Mouse (Mus musculus) testis, adult 2 months (tissue): ENCODE results near the gene Phf3. TPM values are rescaled to one million over a fixed set of nuclear protein-coding genes. Genes with fewer than 3 reads are reported as not detected.

Source experiments
- H3K27ac ChIP-seq: fragments of 200-500 bp; 2 replicates; pipeline ENCODE4 v1.5.1; 2012; ENCODE audit warnings: low read depth, low read length; ENCODE audit not compliant: control insufficient read depth, insufficient read depth
- H3K27me3 ChIP-seq: fragments of 200-500 bp; 2 replicates; pipeline ENCODE4 v1.6.1; 2012; ENCODE audit warnings: mild to moderate bottlenecking, low read length, moderate library complexity; ENCODE audit not compliant: control insufficient read depth, insufficient read depth
- H3K36me3 ChIP-seq: fragments of 200-500 bp; 2 replicates; pipeline ENCODE4 v1.6.1; 2012; ENCODE audit warnings: mild to moderate bottlenecking, low read length; ENCODE audit not compliant: control insufficient read depth, insufficient read depth
- H3K4me1 ChIP-seq: fragments of 200-500 bp; 2 replicates; pipeline ENCODE4 v1.6.1; 2012; ENCODE audit warnings: low read length; ENCODE audit not compliant: control insufficient read depth, insufficient read depth
- H3K4me3 ChIP-seq: fragments of 200-500 bp; 2 replicates; pipeline ENCODE4 v1.5.1; 2012; ENCODE audit warnings: low read depth, mild to moderate bottlenecking, low read length, moderate library complexity, mixed read lengths; ENCODE audit not compliant: control insufficient read depth
- CTCF ChIP-seq: fragments of 200-500 bp; IDR thresholded peaks from 2 replicates; pipeline ENCODE4 v1.5.1; 2012; ENCODE audit warnings: low read depth, mild to moderate bottlenecking, inconsistent platforms, low read length, moderate library complexity; ENCODE audit not compliant: control insufficient read depth, insufficient read depth, insufficient replicate concordance
- POLR2A ChIP-seq: fragments of 200-500 bp; IDR thresholded peaks from 2 replicates; pipeline ENCODE4 v1.6.1; 2012; ENCODE audit warnings: low read depth, mild to moderate bottlenecking, inconsistent platforms, low read length, moderate library complexity; ENCODE audit not compliant: control insufficient read depth
- polyA plus RNA-seq: library from polyadenylated mRNA; depleted of rRNA; stranded (reverse); fragments of >200 nt; gene quantifications from 2 replicates; pipeline ENCODE4 v1.2.3, GENCODE M21; 2012

Gene Phf3
- polyA plus RNA-seq, 1 experiment, result 9.4 TPM

GRCm38 (mm10) chr1:30819414-30819813 is 54.3 kb downstream of the Phf3 start:
- H3K4me1 ChIP-seq, result no peaks in the 10 kb centered on the region

DNA sequence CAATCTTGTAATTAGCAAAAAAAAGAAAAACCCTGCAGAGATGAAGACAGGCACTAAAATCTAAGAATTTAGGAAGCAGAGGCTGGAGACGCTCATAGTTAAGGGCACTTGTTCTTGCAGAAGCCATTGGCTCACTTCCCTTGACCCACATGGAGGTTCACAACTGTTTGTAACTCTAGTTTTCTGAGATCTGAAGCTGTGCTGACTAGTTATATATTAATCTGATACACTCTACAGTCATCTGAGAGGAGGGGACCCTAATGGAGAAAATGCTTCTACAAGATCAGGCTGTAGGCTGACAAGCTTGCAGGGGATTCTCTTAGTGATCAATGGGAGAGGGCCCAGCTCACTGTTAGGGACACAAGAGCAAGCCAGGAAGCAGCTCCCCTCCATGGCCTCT is 58.1 kb downstream of the Phf3 start:
- peaks cover 1% of the 10 kb centered on the region for H3K36me3 ChIP-seq

More at GRCm38 (mm10) chr1:30819414-30819813, 54.3 kb downstream of the Phf3 start:
- Histone ChIP-seq H3K4me3 (no peak overlapping the region), H3K27me3 (no peaks in the 10 kb centered on the region), H3K36me3 (peaks cover 1% of the 10 kb centered on the region), H3K27ac (no peak overlapping the region)
- no peak for TF ChIP-seq POLR2A
- no peak for TF ChIP-seq CTCF

DNA sequence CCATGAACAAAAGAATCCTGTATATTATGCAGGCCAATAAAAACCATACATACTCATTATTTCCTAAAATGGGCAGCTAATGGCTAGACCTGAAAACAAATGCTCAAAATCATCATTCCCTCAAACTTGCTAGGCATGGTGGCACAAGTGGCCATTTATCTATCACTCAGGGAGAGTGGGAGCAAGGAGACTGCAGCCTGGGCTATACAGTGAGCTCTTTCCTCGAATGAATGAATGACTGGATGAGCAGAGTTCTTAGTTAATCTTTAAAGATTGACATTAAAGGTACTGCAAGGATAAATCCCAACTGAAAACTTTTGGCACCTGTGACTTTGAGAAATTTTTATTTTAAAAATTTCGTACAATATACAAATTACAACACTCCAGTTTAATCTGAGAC is 58.7 kb downstream of the Phf3 start:
- TF ChIP-seq POLR2A, result no peak
- no peak for TF ChIP-seq CTCF
- no peak overlapping the region for H3K4me3 ChIP-seq
- H3K36me3 ChIP-seq, result peaks cover 1% of the 10 kb centered on the region
- no peaks in the 10 kb centered on the region for H3K27me3 ChIP-seq
- no peaks in the 10 kb centered on the region for H3K4me1 ChIP-seq
- H3K27ac ChIP-seq, result no peak overlapping the region

More for the DNA sequence above, 58.1 kb downstream of the Phf3 start:
- H3K27ac ChIP-seq, result no peak overlapping the region
- no peak overlapping the region for H3K4me3 ChIP-seq
- no peaks in the 10 kb centered on the region for H3K4me1 ChIP-seq
- TF ChIP-seq POLR2A (no peak), CTCF (no peak)
- H3K27me3 ChIP-seq, result no peaks in the 10 kb centered on the region

DNA sequence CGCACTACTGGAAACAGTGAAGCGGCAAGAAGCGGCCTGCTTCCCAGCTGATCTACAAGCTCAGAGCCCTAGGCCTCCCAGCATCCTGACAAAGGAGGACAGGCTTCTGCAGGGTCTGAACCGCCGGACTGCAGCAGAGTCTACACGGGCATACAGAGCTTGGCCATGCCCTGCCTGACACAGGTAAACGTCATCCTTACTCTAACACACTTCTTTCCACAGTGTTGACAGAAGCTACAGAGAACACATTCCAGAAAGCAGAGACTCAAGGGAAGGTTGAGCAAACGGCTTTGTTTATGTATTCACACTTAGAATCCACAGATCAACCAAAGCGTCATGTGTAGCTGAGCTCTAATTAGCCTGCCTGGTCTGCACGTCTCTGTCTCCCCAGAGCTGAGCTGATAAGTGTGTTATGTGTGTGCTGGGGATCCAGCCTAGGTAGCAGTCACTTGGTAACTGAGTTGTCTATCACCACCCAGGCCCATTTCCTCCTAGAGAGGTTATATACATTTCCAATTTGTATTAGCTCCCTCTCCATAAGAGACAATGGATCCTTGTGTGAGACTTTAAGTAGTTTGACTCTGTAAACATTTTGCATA is 65.5 kb downstream of the Phf3 start:
- Histone ChIP-seq H3K27ac (no peak overlapping the region), H3K4me3 (no peak overlapping the region), H3K27me3 (no peaks in the 10 kb centered on the region), H3K4me1 (peaks cover 2% of the 10 kb centered on the region), H3K36me3 (peaks cover 2% of the 10 kb centered on the region)
- TF ChIP-seq CTCF (no peak), POLR2A (no peak)

GRCm38 (mm10) chr1:30805688-30806285 is 67.9 kb downstream of the Phf3 start:
- Histone ChIP-seq H3K27ac (no peak overlapping the region), H3K27me3 (no peaks in the 10 kb centered on the region), H3K4me1 (peaks cover 2% of the 10 kb centered on the region), H3K4me3 (no peak overlapping the region), H3K36me3 (peaks cover 2% of the 10 kb centered on the region)
- TF ChIP-seq POLR2A (no peak), CTCF (no peak)

GRCm38 (mm10) chr1:30804919-30805318 is 68.8 kb downstream of the Phf3 start:
- no peak overlapping the region for H3K4me3 ChIP-seq
- no peak for TF ChIP-seq POLR2A
- no peak for TF ChIP-seq CTCF
- peaks cover 2% of the 10 kb centered on the region for H3K4me1 ChIP-seq
- H3K27ac ChIP-seq, result no peak overlapping the region
- H3K36me3 ChIP-seq, result peaks cover 2% of the 10 kb centered on the region
- no peaks in the 10 kb centered on the region for H3K27me3 ChIP-seq

DNA sequence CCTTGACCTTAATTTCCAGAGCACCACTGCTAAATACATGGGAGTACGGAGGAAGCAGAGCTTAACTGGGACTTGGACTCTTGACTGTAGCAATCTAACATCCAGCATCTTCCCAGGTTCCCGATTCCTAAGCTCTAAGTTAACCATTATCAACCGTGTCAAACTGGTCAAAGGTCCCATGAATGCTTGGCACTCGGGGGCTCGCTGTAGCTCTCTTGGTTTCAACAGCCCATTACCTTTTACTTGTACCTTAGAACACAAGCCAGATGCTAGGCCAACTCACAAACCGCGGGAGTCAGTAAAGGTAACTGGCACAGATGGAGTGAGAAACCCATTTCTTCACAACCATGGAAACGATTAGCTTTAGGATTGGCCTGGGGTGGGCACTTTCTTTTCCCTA is 71.8 kb downstream of the Phf3 start:
- no peak overlapping the region for H3K4me3 ChIP-seq
- peaks cover 2% of the 10 kb centered on the region for H3K4me1 ChIP-seq
- peaks cover 2% of the 10 kb centered on the region for H3K36me3 ChIP-seq
- H3K27me3 ChIP-seq, result no peaks in the 10 kb centered on the region
- H3K27ac ChIP-seq, result no peak overlapping the region
- no peak for TF ChIP-seq POLR2A

DNA sequence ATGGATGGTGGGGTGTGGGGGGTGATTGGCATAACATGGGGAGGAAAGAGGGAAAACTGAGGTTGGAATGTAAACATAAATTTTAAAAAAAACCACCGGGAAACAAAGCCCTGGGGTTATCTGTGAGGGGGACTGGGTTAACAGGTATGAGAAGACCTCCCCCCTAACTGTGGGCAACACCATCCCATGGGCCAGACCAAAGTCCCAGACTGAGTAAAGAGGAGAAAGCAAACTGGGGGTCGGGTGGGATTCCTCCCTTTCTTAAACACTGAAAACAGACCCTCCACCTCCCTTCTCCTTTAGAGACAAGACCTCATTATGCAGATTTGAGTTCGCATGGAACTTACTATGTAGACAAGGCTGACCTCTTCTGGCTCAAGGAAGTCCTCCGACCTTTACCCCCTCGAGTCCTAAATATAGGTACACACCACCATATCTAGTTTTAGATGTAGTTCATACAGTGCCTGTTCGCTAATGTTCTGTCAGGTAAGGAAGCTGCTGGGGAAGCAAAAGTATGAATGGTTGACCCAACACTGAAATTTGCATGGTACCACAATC is 74.4 kb downstream of the Phf3 start:
- Histone ChIP-seq H3K4me1 (peaks cover 2% of the 10 kb centered on the region; the same call in 1 of the 2 replicates), H3K4me3 (no peak overlapping the region), H3K27ac (no peak overlapping the region), H3K27me3 (no peaks in the 10 kb centered on the region), H3K36me3 (no peaks in the 10 kb centered on the region; the same call in 1 of the 2 replicates)
- TF ChIP-seq CTCF (no peak), POLR2A (no peak)
